Mouse (Mus musculus): ENCODE data around the gene H2-Ke6. TPM values are rescaled to one million over a fixed set of nuclear protein-coding genes. Genes with fewer than 3 reads are reported as not detected.

Gene H2-Ke6
- total RNA-seq (2018; cell fraction: chromatin; rRNA removed), result 100 to 1,000 TPM in 1 of 26 experiments, 10 to 100 TPM in 25; 15.1 to 108 (median 44.2) TPM
- total RNA-seq (2018; cell fraction: cytosol; rRNA removed), result 10 to 100 TPM; 14.0 to 39.8 (median 25.1) TPM
- total RNA-seq (2018; cell fraction: nucleus; rRNA removed), result 100 to 1,000 TPM in 1 of 26 experiments, 10 to 100 TPM in 25; 13.8 to 109 (median 44.0) TPM
- 28.2 to 38.3 TPM (median 35.6 TPM) in 3 replicates for polyA plus RNA-seq (2018)

- 2% methylated on average over 43 of the region's 49 CpGs for WGBS (ENCODE audit: missing documents)
- Histone ChIP-seq H3K27ac (no peak within 1 kb of the TSS), H3K4me3 (ENCODE audit: inconsistent target) (peak within 1 kb of the TSS; percentile 36), H3K36me3 (ENCODE audit: inconsistent target) (peaks cover 22% of the 10 kb centered on the region), H3K79me2 (ENCODE audit: inconsistent target) (peaks cover 28% of the 10 kb centered on the region)
Observed at GRCm38 (mm10) chr17:34027656-34028223, at the start of gene H2-Ke6. Gene H2-Ke6 (minus strand): TSS chr17:34028060.

- no peaks in the 10 kb centered on the region for H3K36me3 ChIP-seq (ENCODE audit: inconsistent target)
- H3K27ac ChIP-seq, result no peak overlapping the region
- H3K79me2 ChIP-seq (ENCODE audit: inconsistent target), result no peaks in the 10 kb centered on the region
- H3K4me3 ChIP-seq (ENCODE audit: inconsistent target), result no peak overlapping the region
- 3% methylated on average over 9 of the region's 9 CpGs for WGBS (ENCODE audit: missing documents)
Observed at GRCm38 (mm10) chr17:34077549-34077948, 49.7 kb upstream of the H2-Ke6 start.

GRCm38 (mm10) chr17:34075271-34075670 lies 47.4 kb upstream of the H2-Ke6 start:
- Histone ChIP-seq H3K36me3 (ENCODE audit: inconsistent target) (no peaks in the 10 kb centered on the region), H3K4me3 (ENCODE audit: inconsistent target) (no peak overlapping the region), H3K79me2 (ENCODE audit: inconsistent target) (no peaks in the 10 kb centered on the region), H3K27ac (no peak overlapping the region)
- 25% methylated on average over 7 of the region's 7 CpGs for WGBS (ENCODE audit: missing documents)

DNA sequence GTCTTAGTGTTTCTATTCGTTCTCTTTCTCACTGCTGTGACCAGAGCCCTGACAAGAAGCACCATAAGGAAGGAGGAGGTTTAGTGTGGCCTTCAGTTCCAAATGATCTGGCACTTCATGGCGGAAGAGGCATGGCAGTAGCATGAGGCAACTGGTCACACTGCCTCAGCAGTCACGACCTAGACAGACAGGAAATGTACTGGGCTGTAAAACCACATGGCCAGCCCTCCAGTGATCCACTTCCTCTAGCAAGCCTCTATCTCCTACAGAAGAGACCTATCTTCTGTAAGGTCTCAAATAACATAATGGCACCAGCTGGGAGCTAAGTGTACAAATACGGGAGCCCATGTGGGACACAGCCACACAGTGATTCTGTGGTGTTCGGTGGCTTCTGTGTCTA lies 44.2 kb upstream of the H2-Ke6 start:
- Histone ChIP-seq H3K79me2 (ENCODE audit: inconsistent target) (no peaks in the 10 kb centered on the region), H3K27ac (peak overlapping the region; percentile 41), H3K36me3 (ENCODE audit: inconsistent target) (no peaks in the 10 kb centered on the region), H3K4me3 (ENCODE audit: inconsistent target) (no peak overlapping the region)
- WGBS (ENCODE audit: missing documents), result 51% methylated on average over 5 of the region's 5 CpGs

- 52% methylated on average over 3 of the region's 3 CpGs for WGBS (ENCODE audit: missing documents)
- H3K27ac ChIP-seq, result no peak overlapping the region
- H3K79me2 ChIP-seq (ENCODE audit: inconsistent target), result no peaks in the 10 kb centered on the region
- no peak overlapping the region for H3K4me3 ChIP-seq (ENCODE audit: inconsistent target)
- H3K36me3 ChIP-seq (ENCODE audit: inconsistent target), result no peaks in the 10 kb centered on the region
Observed at GRCm38 (mm10) chr17:34068864-34069263, 41.0 kb upstream of the H2-Ke6 start.

- Histone ChIP-seq H3K27ac (peak overlapping the region; percentile 32), H3K4me3 (ENCODE audit: inconsistent target) (no peak overlapping the region), H3K36me3 (ENCODE audit: inconsistent target) (no peaks in the 10 kb centered on the region), H3K79me2 (ENCODE audit: inconsistent target) (no peaks in the 10 kb centered on the region)
- 1% methylated on average over 7 of the region's 7 CpGs for WGBS (ENCODE audit: missing documents)
Observed at GRCm38 (mm10) chr17:34057224-34057623, 29.4 kb upstream of the H2-Ke6 start.

- Histone ChIP-seq H3K4me3 (ENCODE audit: inconsistent target) (no peak overlapping the region), H3K79me2 (ENCODE audit: inconsistent target) (no peaks in the 10 kb centered on the region), H3K27ac (peak overlapping the region; percentile 50), H3K36me3 (ENCODE audit: inconsistent target) (no peaks in the 10 kb centered on the region)
- WGBS (ENCODE audit: missing documents), result 17% methylated on average over 5 of the region's 5 CpGs
Observed at GRCm38 (mm10) chr17:34047404-34048050, 19.7 kb upstream of the H2-Ke6 start.

DNA sequence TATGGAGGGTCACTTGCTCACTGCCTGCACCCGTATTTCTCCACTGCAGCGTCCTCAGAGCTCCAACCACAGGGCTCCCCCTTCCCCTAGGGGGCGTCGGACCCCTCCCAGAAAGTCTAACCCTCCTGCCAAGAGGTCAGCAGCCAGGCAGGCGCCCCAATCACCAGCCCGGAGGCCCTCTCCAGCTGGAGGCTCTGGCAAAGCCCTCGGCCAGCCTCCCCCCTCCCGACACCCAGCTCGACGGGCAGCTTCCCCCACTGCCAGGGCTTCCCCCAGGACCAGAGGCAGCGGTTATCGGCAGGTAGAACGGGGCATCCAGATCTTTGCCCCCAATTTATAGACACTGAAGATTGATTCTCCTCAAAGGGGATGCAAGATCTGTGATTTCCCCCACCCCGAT lies 18.1 kb upstream of the H2-Ke6 start:
- no peaks in the 10 kb centered on the region for H3K36me3 ChIP-seq (ENCODE audit: inconsistent target)
- H3K27ac ChIP-seq, result no peak overlapping the region
- H3K79me2 ChIP-seq (ENCODE audit: inconsistent target), result no peaks in the 10 kb centered on the region
- no peak overlapping the region for H3K4me3 ChIP-seq (ENCODE audit: inconsistent target)
- 90% methylated on average over 11 of the region's 14 CpGs for WGBS (ENCODE audit: missing documents)

DNA sequence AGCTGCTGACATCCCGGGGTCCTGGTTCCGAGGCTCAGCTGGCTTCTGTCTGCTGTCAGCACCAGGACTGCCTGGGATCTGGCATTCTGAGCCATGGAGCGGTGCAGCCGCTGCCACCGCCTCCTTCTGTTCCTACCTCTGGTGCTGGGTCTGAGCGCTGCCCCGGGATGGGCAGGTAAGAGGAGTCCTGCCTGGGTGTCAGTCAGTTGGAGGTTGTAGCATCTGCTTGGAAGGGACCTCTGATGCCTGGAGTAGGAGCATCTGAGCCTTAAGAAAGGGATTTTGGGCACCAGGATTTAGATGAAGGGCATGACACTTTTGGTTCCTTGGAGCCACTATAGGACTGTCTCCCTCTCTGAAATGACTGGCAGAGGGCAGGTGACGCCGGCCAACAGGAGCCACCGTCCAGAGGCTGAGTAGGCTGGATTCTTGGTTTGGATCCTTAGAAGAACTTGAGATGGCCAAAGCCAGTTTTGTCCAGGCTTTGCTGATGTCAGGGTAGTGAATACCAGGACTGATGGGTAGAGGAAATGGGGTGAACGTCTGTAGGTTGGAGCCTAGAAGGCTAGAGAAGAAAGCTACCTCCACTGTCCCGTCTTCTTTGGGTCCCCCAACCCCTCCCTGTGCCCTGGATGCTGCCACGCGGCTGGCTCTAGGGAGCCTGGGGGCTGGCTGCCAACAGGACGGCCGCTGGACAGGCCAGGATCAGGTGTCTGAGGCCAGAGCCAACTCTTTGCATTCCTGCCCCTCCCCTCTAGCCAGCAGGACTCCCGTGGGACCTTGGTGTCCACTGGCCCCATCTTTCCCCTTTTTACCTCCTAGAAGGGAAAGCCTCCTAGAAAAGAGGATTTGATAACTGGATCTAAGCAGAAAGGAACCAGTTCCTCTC lies 11.9 kb upstream of the H2-Ke6 start:
- Histone ChIP-seq H3K79me2 (ENCODE audit: inconsistent target) (no peaks in the 10 kb centered on the region), H3K27ac (no peak overlapping the region), H3K4me3 (ENCODE audit: inconsistent target) (no peak overlapping the region), H3K36me3 (ENCODE audit: inconsistent target) (peaks cover 31% of the 10 kb centered on the region)
- 38% methylated on average over 16 of the region's 17 CpGs for WGBS (ENCODE audit: missing documents)

GRCm38 (mm10) chr17:34038878-34039561 lies 11.2 kb upstream of the H2-Ke6 start, which contains the start of gene Col11a2:
Gene Col11a2 (plus strand): TSS chr17:34039437.
- peaks cover 31% of the 10 kb centered on the region for H3K36me3 ChIP-seq (ENCODE audit: inconsistent target)
- 25% methylated on average over 28 of the region's 28 CpGs for WGBS (ENCODE audit: missing documents)
- H3K4me3 ChIP-seq (ENCODE audit: inconsistent target), result no peak within 1 kb of the TSS
- no peak within 1 kb of the TSS for H3K27ac ChIP-seq
- no peaks in the 10 kb centered on the region for H3K79me2 ChIP-seq (ENCODE audit: inconsistent target)

- no peak overlapping the region for H3K27ac ChIP-seq
- H3K36me3 ChIP-seq (ENCODE audit: inconsistent target), result peaks cover 31% of the 10 kb centered on the region
- 59% methylated on average over 19 of the region's 21 CpGs for WGBS (ENCODE audit: missing documents)
- no peak overlapping the region for H3K4me3 ChIP-seq (ENCODE audit: inconsistent target)
- H3K79me2 ChIP-seq (ENCODE audit: inconsistent target), result no peaks in the 10 kb centered on the region; the same call in 1 of the 2 replicates
Observed at GRCm38 (mm10) chr17:34038440-34038839, 10.6 kb upstream of the H2-Ke6 start.

- 87% methylated on average over 7 of the region's 7 CpGs for WGBS (ENCODE audit: missing documents)
- Histone ChIP-seq H3K36me3 (ENCODE audit: inconsistent target) (peaks cover 31% of the 10 kb centered on the region), H3K27ac (no peak overlapping the region)
Observed at GRCm38 (mm10) chr17:34037241-34037640, 9.4 kb upstream of the H2-Ke6 start.

GRCm38 (mm10) chr17:34036647-34037046 lies 8.8 kb upstream of the H2-Ke6 start:
- Histone ChIP-seq H3K36me3 (ENCODE audit: inconsistent target) (peaks cover 31% of the 10 kb centered on the region), H3K27ac (no peak overlapping the region), H3K4me3 (ENCODE audit: inconsistent target) (no peak overlapping the region), H3K79me2 (ENCODE audit: inconsistent target) (no peaks in the 10 kb centered on the region; the same call in 1 of the 2 replicates)
- 89% methylated on average over 9 of the region's 10 CpGs for WGBS (ENCODE audit: missing documents)

More at GRCm38 (mm10) chr17:34037241-34037640, 9.4 kb upstream of the H2-Ke6 start:
- H3K79me2 ChIP-seq (ENCODE audit: inconsistent target), result no peaks in the 10 kb centered on the region; the same call in 1 of the 2 replicates
- H3K4me3 ChIP-seq (ENCODE audit: inconsistent target), result no peak overlapping the region

- Histone ChIP-seq H3K4me3 (ENCODE audit: inconsistent target) (no peak overlapping the region), H3K27ac (no peak overlapping the region), H3K36me3 (ENCODE audit: inconsistent target) (peaks cover 31% of the 10 kb centered on the region), H3K79me2 (ENCODE audit: inconsistent target) (peaks cover 8% of the 10 kb centered on the region)
- 96% methylated on average over 6 of the region's 9 CpGs for WGBS (ENCODE audit: missing documents)
Observed at GRCm38 (mm10) chr17:34035517-34035916, 7.7 kb upstream of the H2-Ke6 start.

All from macrophage (primary cell).